Mouse (Mus musculus) cerebellum, adult 8-10 months (tissue): Measurements from ENCODE around the gene Dst.
A peak's percentile ranks its signal among the peaks of the same experiment; 100 is the strongest.

ENCODE experiments used
- DNase-seq: peaks from one replicate; pipeline ENCODE4 v3.0.0; 2022

Dst gene

GRCm38 (mm10) chr1:34103713-34104172 is 195.7 kb downstream of the Dst start:
- no peak for DNase-seq

GRCm38 (mm10) chr1:34104846-34105245 is 196.8 kb downstream of the Dst start:
- no peak for DNase-seq

GRCm38 (mm10) chr1:34106606-34107005 is 198.6 kb downstream of the Dst start:
- no peak for DNase-seq

- no peak for DNase-seq
Observed at GRCm38 (mm10) chr1:34107076-34107475, 199.1 kb downstream of the Dst start.

GRCm38 (mm10) chr1:34109599-34110210 is 201.7 kb downstream of the Dst start:
- no peak for DNase-seq

GRCm38 (mm10) chr1:34110862-34111261 is 202.8 kb downstream of the Dst start:
- no peak for DNase-seq

GRCm38 (mm10) chr1:34111954-34112353 is 203.9 kb downstream of the Dst start:
- DNase-seq = no peak

- no peak for DNase-seq
Observed at GRCm38 (mm10) chr1:34116444-34116843, 208.4 kb downstream of the Dst start.

- DNase-seq = no peak
Observed at GRCm38 (mm10) chr1:34117056-34117455, 209.0 kb downstream of the Dst start.

GRCm38 (mm10) chr1:34117709-34118108 is 209.7 kb downstream of the Dst start:
- no peak for DNase-seq

- peak; percentile 27 for DNase-seq
Observed at GRCm38 (mm10) chr1:34120066-34120465, 212.0 kb downstream of the Dst start.

GRCm38 (mm10) chr1:34120602-34121001 is 212.6 kb downstream of the Dst start:
- DNase-seq = no peak

GRCm38 (mm10) chr1:34121157-34122015 is 213.4 kb downstream of the Dst start:
- DNase-seq = peak; percentile 56

- no peak for DNase-seq
Observed at GRCm38 (mm10) chr1:34122198-34122597, 214.2 kb downstream of the Dst start.

- DNase-seq = no peak
Observed at GRCm38 (mm10) chr1:34122905-34123304, 214.9 kb downstream of the Dst start.

GRCm38 (mm10) chr1:34123334-34123733 is 215.3 kb downstream of the Dst start:
- no peak for DNase-seq

GRCm38 (mm10) chr1:34124376-34124775 is 216.4 kb downstream of the Dst start:
- DNase-seq = no peak

- no peak for DNase-seq
Observed at GRCm38 (mm10) chr1:34125148-34125547, 217.1 kb downstream of the Dst start.

GRCm38 (mm10) chr1:34127714-34128474 is 219.9 kb downstream of the Dst start:
- DNase-seq = no peak

- DNase-seq = no peak
Observed at GRCm38 (mm10) chr1:34128796-34129195, 220.8 kb downstream of the Dst start.

GRCm38 (mm10) chr1:34129691-34130090 is 221.7 kb downstream of the Dst start:
- DNase-seq = no peak

- DNase-seq = no peak
Observed at GRCm38 (mm10) chr1:34130804-34131203, 222.8 kb downstream of the Dst start.

GRCm38 (mm10) chr1:34132875-34133274 is 224.8 kb downstream of the Dst start:
- DNase-seq = no peak

GRCm38 (mm10) chr1:34135535-34135934 is 227.5 kb downstream of the Dst start:
- DNase-seq = no peak
